Mouse (Mus musculus) MEL-GATA-1-ER (cell line): ENCODE data around the gene Scgb2b2.

Source experiments
- DNase-seq: peaks from one replicate; pipeline ENCODE4 v3.0.0-alpha.2; 2012; ENCODE audit warnings: low read depth; ENCODE audit errors: extremely low read depth

Gene Scgb2b2

GRCm38 (mm10) chr7:31290208-31290607 lies at the start of gene Scgb2b2:
Gene Scgb2b2 (plus strand): TSS chr7:31290508.
- DNase-seq, result no peak

- no peak for DNase-seq
Measured at GRCm38 (mm10) chr7:31291721-31292120, 1.4 kb downstream of the Scgb2b2 start, which contains the start of gene Scgb1b2. Gene Scgb1b2 (minus strand): TSS chr7:31291821.
